Mouse (Mus musculus) C2C12 (cell line): ENCODE results near the gene Olfr484. TPM values are rescaled to one million over a fixed set of nuclear protein-coding genes. Genes with fewer than 3 reads are reported as not detected.

Source experiments
- H3K27me3 ChIP-seq: one replicate; pipeline ENCODE4 v1.6.1; 2011; ENCODE audit not compliant: control insufficient read depth, insufficient read depth, insufficient read length
- H3K36me3 ChIP-seq: one replicate; pipeline ENCODE4 v1.6.1; 2011; ENCODE audit not compliant: control insufficient read depth, insufficient read depth
- H3K4me3 ChIP-seq: one replicate; pipeline ENCODE4 v1.5.1; 2011; ENCODE audit warnings: mild to moderate bottlenecking, control low read depth; ENCODE audit not compliant: poor library complexity, insufficient read depth, severe bottlenecking
- H3K79me2 ChIP-seq: one replicate; pipeline ENCODE4 v1.6.1; 2011; ENCODE audit not compliant: control insufficient read depth, insufficient read depth
- H3K79me3 ChIP-seq: one replicate; pipeline ENCODE4 v1.6.1; 2011; ENCODE audit warnings: low read depth, control low read depth
- H3ac ChIP-seq: one replicate; pipeline ENCODE3; 2011; ENCODE audit warnings: low read depth; ENCODE audit not compliant: control insufficient read depth, insufficient read length
- CEBPB ChIP-seq: IDR thresholded peaks from one replicate; pipeline ENCODE4 v1.6.1; 2011; ENCODE audit warnings: low read depth, mild to moderate bottlenecking, control low read depth, moderate library complexity
- CTCF ChIP-seq: IDR thresholded peaks from one replicate; pipeline ENCODE4 v1.5.1; 2011; ENCODE audit not compliant: control insufficient read depth, insufficient read depth, insufficient read length
- FOSL1 ChIP-seq: IDR thresholded peaks from one replicate; pipeline ENCODE4 v1.8.0; 2011; ENCODE audit warnings: mild to moderate bottlenecking, low read length; ENCODE audit not compliant: poor library complexity, insufficient read depth, severe bottlenecking
- MAX ChIP-seq: IDR thresholded peaks from one replicate; pipeline ENCODE4 v1.6.1; 2011; ENCODE audit warnings: mild to moderate bottlenecking, control low read depth
- MYOD1 ChIP-seq: IDR thresholded peaks from one replicate; pipeline ENCODE4 v1.6.1; 2011; ENCODE audit warnings: low read depth; ENCODE audit not compliant: control insufficient read depth, insufficient read length
- MYOG ChIP-seq: IDR thresholded peaks from one replicate; pipeline ENCODE4 v1.6.1; 2011; ENCODE audit not compliant: control insufficient read depth, insufficient read length; ENCODE audit errors: extremely low read depth
- USF1 ChIP-seq: IDR thresholded peaks from one replicate; pipeline ENCODE4 v1.6.1; 2011; ENCODE audit warnings: low read depth, mild to moderate bottlenecking, control low read depth, moderate library complexity
- polyA plus RNA-seq: library from polyadenylated mRNA; unstranded; fragments of >200 nt; fragmentation: generic; extraction: Trizol; gene quantifications from one replicate; pipeline ENCODE4 v1.2.1, GENCODE M21; 2012; ENCODE audit warnings: missing spikeins

Gene Olfr484
- polyA plus RNA-seq, 1 experiment = not detected

DNA sequence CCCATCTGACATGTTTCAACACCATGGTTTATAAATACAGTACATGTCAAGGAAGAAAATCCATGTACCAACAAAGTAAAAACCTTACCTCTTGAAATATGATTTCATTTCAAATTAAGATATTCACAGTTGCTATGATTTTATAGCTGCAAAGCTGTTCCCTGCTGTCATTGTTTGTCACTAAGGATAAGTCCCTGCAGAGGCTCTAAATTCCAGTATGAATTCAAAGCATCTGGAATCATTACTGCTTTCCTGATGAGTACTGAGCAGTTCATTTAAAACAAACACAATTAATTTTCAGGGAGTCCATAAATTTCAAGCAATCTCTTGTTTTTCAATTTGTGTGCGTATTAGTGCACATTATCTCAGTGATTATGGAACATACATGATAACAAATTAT, 29.8 kb downstream of the Olfr484 start, which contains the start of gene Olfr482:
Olfr482 (minus strand) TSS at position 101 of the 400 bp plus-strand sequence.
- Histone ChIP-seq H3K79me2 (no peaks in the 10 kb centered on the region), H3K36me3 (no peaks in the 10 kb centered on the region), H3K79me3 (no peaks in the 10 kb centered on the region), H3ac (no peak within 1 kb of the TSS), H3K27me3 (no peaks in the 10 kb centered on the region), H3K4me3 (no peak within 1 kb of the TSS)
- TF ChIP-seq CEBPB (no peak), MYOD1 (no peak), USF1 (no peak), MAX (no peak), CTCF (no peak), MYOG (no peak), FOSL1 (no peak)

DNA sequence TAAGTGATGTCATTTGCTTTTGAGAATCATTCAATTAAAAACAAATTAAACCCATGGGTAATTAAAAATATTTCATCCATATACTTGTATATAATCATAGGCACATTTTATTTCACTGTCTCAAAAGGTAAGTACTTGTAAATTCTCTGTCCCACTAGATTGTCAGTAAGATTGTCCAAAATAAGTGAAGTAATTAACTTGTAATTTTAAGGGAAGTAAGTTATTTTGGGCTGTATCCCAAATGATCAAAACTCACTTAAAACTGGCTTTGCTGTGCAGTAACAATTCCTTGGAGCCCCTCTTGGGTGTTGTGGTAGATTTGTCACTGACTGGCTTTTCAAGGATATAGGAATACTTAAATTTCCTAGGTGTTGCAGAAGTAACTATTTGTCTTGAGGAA, 47.7 kb downstream of the Olfr484 start, which contains the start of gene Olfr481:
Olfr481 (plus strand) TSS at position 301 of the 400 bp plus-strand sequence.
- Histone ChIP-seq H3K27me3 (no peaks in the 10 kb centered on the region), H3ac (no peak within 1 kb of the TSS), H3K4me3 (no peak within 1 kb of the TSS), H3K36me3 (no peaks in the 10 kb centered on the region), H3K79me3 (no peaks in the 10 kb centered on the region), H3K79me2 (no peaks in the 10 kb centered on the region)
- TF ChIP-seq MYOG = no peak
- TF ChIP-seq USF1 = no peak
- no peak for TF ChIP-seq CEBPB

Other genes with a start within 250 kb of the Olfr484 start
- not detected for gene Olfr472, start 229.5 kb downstream of the Olfr484 start, polyA plus RNA-seq
- not detected for gene Olfr473, start 197.0 kb downstream of the Olfr484 start, polyA plus RNA-seq
- not detected for gene Olfr474, start 172.8 kb downstream of the Olfr484 start, polyA plus RNA-seq
- not detected for gene Olfr476, start 162.6 kb downstream of the Olfr484 start, polyA plus RNA-seq
- not detected for gene Olfr477, start 140.8 kb downstream of the Olfr484 start, polyA plus RNA-seq
- gene Olfr478, start 93.5 kb downstream of the Olfr484 start, polyA plus RNA-seq = not detected
- not detected for gene Olfr479, start 76.8 kb downstream of the Olfr484 start, polyA plus RNA-seq
- gene Olfr480, start 60.1 kb downstream of the Olfr484 start, polyA plus RNA-seq = not detected
- gene Olfr481, start 47.6 kb downstream of the Olfr484 start, polyA plus RNA-seq = not detected
- gene Olfr482, start 29.9 kb downstream of the Olfr484 start, polyA plus RNA-seq = 0.01 TPM
- not detected for gene Olfr483, start 26.6 kb downstream of the Olfr484 start, polyA plus RNA-seq
- gene Olfr485, start 32.4 kb upstream of the Olfr484 start, polyA plus RNA-seq = not detected
- not detected for gene Olfr486, start 45.3 kb upstream of the Olfr484 start, polyA plus RNA-seq
- not detected for gene Olfr487, start 87.2 kb upstream of the Olfr484 start, polyA plus RNA-seq
- not detected for gene Olfr488, start 130.9 kb upstream of the Olfr484 start, polyA plus RNA-seq
- gene Olfr490, start 161.5 kb upstream of the Olfr484 start, polyA plus RNA-seq = not detected
- gene Olfr491, start 186.0 kb upstream of the Olfr484 start, polyA plus RNA-seq = not detected
- not detected for gene Olfr492, start 196.2 kb upstream of the Olfr484 start, polyA plus RNA-seq
- gene Olfr493, start 219.5 kb upstream of the Olfr484 start, polyA plus RNA-seq = not detected
- gene Olfr494, start 237.9 kb upstream of the Olfr484 start, polyA plus RNA-seq = not detected